Mouse (Mus musculus): ENCODE measurements around the gene Mrm3.
"Not testable (repeated sequence)": the region's sequence is repeated elsewhere in the genome, so short reads cannot be mapped to it uniquely, and the experiment has no call there.

Mrm3 gene

DNA sequence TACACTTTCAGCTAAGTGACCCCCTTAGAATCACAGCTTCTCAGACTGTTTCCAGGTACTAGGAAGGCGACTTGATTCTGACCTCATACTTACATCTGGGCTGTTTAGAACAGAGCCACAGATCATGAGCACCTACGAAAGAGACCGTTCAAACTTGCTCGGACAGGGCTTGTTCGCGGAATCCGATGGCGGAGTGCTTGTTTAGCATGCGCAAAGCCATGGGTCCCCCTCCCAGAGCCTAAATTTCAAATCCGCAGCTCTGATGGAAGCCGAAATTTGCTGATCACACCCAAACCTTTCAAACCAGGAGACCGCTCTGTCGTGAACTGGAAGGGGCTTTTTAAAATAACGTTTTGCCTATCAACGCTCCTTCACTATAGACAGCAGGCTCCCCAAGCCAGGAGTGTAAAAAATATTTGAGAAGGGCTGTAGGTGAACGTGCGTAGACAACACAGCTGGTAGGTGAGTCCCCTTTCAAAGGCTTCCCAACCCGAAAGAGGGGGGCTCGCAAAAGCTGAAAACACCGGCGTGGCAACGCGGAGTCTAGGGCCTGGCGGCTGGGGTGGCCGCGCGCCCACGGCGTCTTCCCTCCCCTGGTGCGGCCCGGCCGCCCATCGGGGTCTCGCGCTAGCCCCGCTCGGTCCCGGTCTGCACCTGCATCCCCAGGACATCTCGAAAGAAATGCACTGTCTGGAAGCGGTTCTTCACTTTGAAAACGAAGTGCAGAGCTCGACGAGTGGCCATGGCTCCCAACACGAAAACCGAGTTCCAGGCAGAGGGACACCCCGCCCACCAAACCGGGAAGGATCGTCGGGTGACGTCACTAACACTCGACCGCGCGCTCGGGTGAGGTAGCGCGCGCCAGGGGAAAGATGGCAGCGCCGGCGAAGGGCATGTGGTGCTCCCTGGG lies at the start of gene Mrm3, which contains the start of gene Glod4:
Gene Mrm3, plus strand, starts transcription at position 815 of the 910 bp plus-strand sequence.
Gene Glod4, minus strand, starts transcription at position 825 of the 910 bp plus-strand sequence.
- DNase-seq (ENCODE audit: inconsistent age in 2 of 2, low spot score in 1 of 2) = peak; percentile 93 to 97

DNA sequence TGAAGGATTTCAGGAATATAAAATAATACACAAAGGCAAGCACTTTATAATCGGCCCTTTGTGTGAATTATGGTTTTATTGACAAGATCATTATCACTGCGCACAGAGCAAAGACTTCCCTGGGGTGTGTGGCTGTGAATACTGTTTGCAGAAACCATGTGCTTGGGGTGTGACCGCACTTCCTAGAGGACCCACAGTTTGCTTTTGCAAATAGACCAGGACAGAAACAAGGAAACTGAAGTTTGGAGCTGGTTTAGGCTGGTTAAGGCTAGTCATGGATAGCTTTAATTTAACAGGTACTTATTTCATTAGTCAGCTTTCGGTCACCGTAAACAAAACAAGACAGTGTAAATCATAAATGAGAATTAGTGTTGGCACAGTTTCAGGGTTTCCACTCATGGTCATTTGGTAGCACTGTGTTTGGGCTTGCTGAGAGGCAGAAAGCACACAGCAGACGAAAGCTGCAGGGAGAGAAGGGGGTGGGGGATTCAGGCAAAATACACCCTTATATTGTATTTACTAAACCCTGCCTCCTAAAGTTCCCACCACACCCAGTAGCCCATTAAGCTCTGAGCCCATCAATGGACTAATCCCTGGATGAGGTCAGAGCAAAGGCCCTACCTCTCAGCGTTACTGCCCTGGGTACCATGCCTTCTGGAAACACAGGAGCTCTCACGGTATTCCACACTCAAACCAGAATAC lies 47.1 kb upstream of the Mrm3 start:
- DNase-seq (ENCODE audit: inconsistent age in 2 of 2, low spot score in 1 of 2) = peak in 1 of 2 experiments; percentile 58

DNA sequence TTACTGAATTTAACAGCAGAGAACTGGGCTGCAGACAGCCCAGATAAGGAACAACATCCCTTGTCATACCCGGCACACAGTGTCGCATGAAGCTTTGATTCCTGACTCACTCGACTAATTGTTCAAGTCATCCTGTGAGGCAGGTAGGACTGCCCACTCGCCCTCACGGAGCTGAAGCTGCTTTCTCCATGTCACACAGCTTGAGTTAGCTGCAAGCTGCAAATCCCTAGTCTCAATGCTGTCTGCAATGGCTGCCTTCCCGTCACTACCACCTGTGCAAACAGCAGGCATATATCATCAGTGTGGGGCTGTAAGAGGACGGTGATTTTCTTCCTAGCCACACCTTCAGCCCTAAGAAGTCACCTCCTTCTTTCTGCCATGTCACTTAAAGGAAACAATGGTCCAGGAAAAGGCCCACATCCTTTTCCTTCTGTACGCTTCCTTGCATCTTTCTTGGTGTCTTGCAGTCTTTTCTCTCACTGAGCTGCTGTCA lies 46.5 kb upstream of the Mrm3 start:
- DNase-seq (ENCODE audit: inconsistent age in 2 of 2, low spot score in 1 of 2) = no peak

- DNase-seq (ENCODE audit: inconsistent age in 2 of 2, low spot score in 1 of 2) = peak; percentile 91 to 96
Observed at GRCm38 (mm10) chr11:76201761-76202674, 41.5 kb upstream of the Mrm3 start.

DNA sequence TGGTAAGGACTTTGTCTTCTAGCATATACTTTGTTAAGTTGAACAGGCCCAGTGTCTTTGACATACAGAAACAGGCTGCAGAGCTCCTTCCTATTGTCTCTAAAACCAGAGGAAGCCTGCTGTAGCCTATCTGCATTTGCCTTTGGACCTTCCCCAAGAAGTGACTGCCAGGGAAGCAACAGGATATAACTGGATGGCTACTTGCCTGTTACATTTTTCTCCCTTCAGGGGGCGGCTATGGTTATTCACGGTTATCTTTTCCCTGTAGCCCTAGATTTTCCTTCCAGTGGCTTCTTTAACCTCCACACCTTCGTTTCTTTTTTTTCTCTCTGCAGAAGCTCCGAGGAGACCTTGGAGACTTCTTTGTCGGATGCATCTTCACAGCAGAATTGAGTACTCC lies 36.7 kb upstream of the Mrm3 start:
- DNase-seq (ENCODE audit: inconsistent age in 2 of 2, low spot score in 1 of 2) = no peak

DNA sequence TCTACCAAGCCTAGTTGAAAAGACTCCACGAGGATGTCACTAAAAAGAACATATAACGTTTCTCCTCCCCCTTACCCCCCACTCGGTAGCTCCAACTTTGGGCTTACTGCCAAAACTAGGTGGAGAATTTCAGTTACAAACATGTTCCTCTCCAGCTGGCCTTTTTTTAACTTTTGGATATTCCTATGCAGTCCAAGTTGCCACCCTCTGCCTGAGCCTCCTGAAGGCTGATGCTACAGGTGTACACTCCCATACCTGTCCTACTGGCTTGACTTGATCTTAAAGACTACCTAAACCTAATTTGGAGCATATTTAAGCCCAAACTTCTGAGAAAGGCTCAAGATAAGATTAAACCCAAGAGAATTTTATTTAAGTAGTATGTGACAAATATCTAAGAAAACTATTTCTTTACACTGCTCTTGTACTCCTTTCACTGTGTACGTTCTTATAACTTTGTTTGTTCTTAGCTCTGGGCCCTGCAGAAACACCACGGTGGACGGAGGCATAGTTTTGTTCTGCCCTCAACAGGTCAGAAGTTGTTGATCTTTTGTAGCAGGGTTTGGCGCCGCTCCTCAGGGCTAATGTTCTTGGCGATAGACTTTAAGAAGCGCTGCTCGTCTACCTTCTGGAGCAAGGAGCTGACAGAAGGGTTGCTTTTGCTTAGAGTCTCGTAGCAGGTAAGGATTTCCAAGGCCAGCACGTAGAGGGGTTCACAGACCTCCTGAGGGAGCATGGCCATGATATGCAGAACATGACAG lies 33.1 kb upstream of the Mrm3 start:
- no peak for DNase-seq (ENCODE audit: inconsistent age in 2 of 2, low spot score in 1 of 2)

GRCm38 (mm10) chr11:76211595-76211994 lies 31.9 kb upstream of the Mrm3 start:
- DNase-seq (ENCODE audit: inconsistent age in 2 of 2, low spot score in 1 of 2) = not testable (repeated sequence)

- DNase-seq (ENCODE audit: inconsistent age in 2 of 2, low spot score in 1 of 2) = no peak
Observed at GRCm38 (mm10) chr11:76213841-76214240, 29.7 kb upstream of the Mrm3 start.

DNA sequence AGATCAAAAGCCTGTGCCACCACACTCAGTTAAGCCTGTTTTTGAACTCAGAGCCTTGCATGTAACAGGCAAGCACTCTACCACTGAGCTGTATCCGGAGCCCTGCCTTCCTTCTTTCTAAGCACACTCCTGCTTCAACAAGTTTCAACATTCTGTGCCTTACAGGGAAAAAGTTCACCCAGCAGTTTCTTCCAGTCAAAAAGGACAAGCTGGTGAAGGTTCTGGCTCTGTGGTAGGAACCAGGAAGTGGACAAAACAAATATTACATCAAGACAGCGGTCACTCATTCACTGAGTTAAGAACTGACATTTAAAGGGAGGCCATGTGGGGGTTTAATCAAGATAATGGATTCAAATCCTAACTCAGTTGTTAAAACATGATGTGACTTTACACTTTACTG lies 28.5 kb upstream of the Mrm3 start:
- no peak for DNase-seq (ENCODE audit: inconsistent age in 2 of 2, low spot score in 1 of 2)

GRCm38 (mm10) chr11:76216049-76216540 lies 27.4 kb upstream of the Mrm3 start:
- no peak for DNase-seq (ENCODE audit: inconsistent age in 2 of 2, low spot score in 1 of 2)

- peak; percentile 24 to 70 for DNase-seq (ENCODE audit: inconsistent age in 2 of 2, low spot score in 1 of 2)
Observed at GRCm38 (mm10) chr11:76216681-76217389, 26.7 kb upstream of the Mrm3 start.

- peak; percentile 98 to 99 for DNase-seq (ENCODE audit: inconsistent age in 2 of 2, low spot score in 1 of 2)
Observed at GRCm38 (mm10) chr11:76217390-76217800, 26.1 kb upstream of the Mrm3 start, which contains the start of the genes Dbil5 and Gemin4. Dbil5 (plus strand) TSS chr11:76217608. Gemin4 (minus strand) TSS chr11:76217664.

DNA sequence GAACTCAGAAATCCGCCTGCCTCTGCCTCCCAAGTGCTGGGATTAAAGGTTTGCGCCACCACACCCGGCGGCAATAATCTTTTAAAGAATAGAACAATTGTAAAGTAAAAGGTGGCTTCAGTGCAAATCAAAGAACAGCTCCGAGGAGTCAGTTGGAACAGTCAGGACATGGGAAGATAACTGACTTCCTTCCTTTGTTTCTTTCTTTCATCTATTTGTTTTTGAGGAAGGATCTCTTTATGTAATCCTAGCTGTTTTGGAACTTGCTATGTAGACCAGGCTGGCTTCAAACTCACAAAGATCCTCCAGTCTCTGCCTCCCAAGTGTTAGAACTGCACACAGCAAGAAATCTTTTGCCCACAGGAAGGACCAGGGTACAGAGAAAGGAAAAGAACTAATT lies 18.9 kb upstream of the Mrm3 start:
- no peak for DNase-seq (ENCODE audit: inconsistent age in 2 of 2, low spot score in 1 of 2)

DNA sequence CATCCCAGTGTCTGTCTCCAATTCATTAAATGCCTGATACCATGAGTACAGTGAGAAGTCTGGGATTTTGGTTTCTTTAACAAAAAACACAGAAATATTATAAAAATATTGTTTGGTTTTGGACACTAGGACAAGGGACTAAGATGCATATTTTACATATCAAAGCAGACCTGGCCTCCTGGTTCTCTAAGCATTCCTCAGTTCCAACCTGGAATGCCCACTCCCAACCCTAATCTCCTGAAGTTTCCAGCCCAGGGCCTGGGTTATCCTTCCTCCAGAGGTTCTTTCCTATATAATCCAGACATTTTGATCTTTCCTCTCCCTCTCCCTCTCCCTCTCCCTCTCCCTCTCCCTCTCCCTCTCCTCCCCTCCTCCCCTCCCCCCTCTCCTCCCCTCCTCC lies 18.5 kb upstream of the Mrm3 start:
- DNase-seq (ENCODE audit: inconsistent age in 2 of 2, low spot score in 1 of 2) = no peak

DNA sequence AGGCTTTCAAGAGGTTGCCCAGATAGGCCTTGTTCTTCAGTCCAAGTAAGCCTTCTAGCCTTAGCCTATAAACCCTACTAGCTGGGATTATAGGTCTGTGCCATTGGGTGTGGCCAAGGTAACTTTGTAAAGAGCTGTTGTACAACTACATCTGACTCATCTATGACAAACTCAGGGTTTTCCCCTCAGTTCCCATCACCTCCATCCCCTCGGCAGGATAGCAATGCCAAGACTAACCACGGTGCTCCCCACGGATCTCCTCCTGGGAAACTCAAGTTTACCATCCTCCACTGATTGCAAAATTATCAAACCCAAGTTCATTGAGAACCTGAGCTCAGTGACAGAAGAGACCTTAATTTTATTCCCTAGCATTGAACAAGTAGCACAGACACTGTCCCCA lies 7.4 kb upstream of the Mrm3 start:
- no peak for DNase-seq (ENCODE audit: inconsistent age in 2 of 2, low spot score in 1 of 2)

GRCm38 (mm10) chr11:76239750-76240149 lies 3.8 kb upstream of the Mrm3 start:
- DNase-seq (ENCODE audit: inconsistent age in 2 of 2, low spot score in 1 of 2) = no peak

DNA sequence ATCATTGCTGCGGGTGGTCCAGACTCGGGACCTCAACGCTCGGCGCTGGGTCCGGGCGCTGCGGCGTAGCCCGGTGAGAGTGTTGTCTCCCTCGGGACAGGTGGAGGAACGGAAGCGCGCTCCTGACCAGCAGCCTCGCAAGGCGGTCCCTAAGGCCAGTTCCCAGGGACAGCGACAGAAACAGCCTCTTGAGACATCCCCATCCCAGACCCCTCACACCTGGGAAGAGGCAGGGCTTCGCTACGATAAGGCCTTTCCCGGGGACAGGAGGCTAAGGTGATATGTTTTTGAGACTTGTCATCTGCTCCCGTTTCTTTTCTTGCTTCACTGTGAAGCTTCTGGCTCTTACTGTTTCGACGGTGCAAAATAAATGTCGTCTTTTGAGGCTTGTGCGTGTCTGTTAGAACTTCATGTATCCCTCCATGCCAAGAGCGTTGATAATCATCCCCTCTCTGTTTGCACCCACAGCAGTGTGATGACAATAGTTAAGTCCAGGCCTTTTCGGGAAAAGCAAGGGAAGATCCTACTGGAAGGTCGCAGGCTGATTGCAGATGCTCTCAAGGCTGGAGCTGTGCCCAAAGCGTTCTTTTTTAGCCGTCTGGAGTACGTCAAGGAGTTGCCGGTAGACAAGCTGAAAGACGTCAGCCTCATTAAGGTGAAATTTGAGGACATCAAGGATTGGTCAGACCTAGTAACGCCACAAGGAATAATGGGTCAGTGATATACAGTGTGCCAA lies 464 bp downstream of the Mrm3 start:
- DNase-seq (ENCODE audit: inconsistent age in 2 of 2, low spot score in 1 of 2) = peak in 1 of 2 experiments; percentile 48

DNA sequence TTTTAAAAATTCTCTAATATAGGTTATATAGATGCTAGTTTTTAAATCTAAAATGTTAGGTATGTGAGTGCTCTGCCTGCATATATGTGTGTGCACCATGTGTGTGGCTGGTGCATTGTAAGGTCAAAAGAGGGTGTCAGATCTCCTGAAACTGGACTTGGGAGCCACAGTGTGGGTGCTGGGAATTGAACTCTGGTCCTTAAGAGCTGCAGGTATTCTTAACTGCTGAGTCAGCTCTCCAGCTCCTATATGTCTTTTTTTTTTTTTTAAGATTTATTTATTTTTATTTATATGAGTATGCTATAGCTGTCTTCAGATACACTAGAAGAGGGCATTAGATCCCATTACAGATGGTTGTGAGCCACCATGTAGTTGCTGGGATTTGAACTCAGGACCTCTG lies 2.9 kb downstream of the Mrm3 start:
- no peak for DNase-seq (ENCODE audit: inconsistent age in 2 of 2, low spot score in 1 of 2)
